Mouse (Mus musculus) C2C12 (cell line): ENCODE results near the gene Ppib. TPM values are rescaled to one million over a fixed set of nuclear protein-coding genes. Genes with fewer than 3 reads are reported as not detected.

Experiments used
- H3K27me3 ChIP-seq: one replicate; pipeline ENCODE4 v1.6.1; 2011; ENCODE audit not compliant: control insufficient read depth, insufficient read depth, insufficient read length
- H3K36me3 ChIP-seq: one replicate; pipeline ENCODE4 v1.6.1; 2011; ENCODE audit not compliant: control insufficient read depth, insufficient read depth
- H3K4me3 ChIP-seq: one replicate; pipeline ENCODE4 v1.5.1; 2011; ENCODE audit warnings: mild to moderate bottlenecking, control low read depth; ENCODE audit not compliant: poor library complexity, insufficient read depth, severe bottlenecking
- H3K79me2 ChIP-seq: one replicate; pipeline ENCODE4 v1.6.1; 2011; ENCODE audit not compliant: control insufficient read depth, insufficient read depth
- H3K79me3 ChIP-seq: one replicate; pipeline ENCODE4 v1.6.1; 2011; ENCODE audit warnings: low read depth, control low read depth
- H3ac ChIP-seq: one replicate; pipeline ENCODE3; 2011; ENCODE audit warnings: low read depth; ENCODE audit not compliant: control insufficient read depth, insufficient read length
- CEBPB ChIP-seq: IDR thresholded peaks from one replicate; pipeline ENCODE4 v1.6.1; 2011; ENCODE audit warnings: low read depth, mild to moderate bottlenecking, control low read depth, moderate library complexity
- CTCF ChIP-seq: IDR thresholded peaks from one replicate; pipeline ENCODE4 v1.5.1; 2011; ENCODE audit not compliant: control insufficient read depth, insufficient read depth, insufficient read length
- FOSL1 ChIP-seq: IDR thresholded peaks from one replicate; pipeline ENCODE4 v1.8.0; 2011; ENCODE audit warnings: mild to moderate bottlenecking, low read length; ENCODE audit not compliant: poor library complexity, insufficient read depth, severe bottlenecking
- MAX ChIP-seq: IDR thresholded peaks from one replicate; pipeline ENCODE4 v1.6.1; 2011; ENCODE audit warnings: mild to moderate bottlenecking, control low read depth
- MYOD1 ChIP-seq: IDR thresholded peaks from one replicate; pipeline ENCODE4 v1.6.1; 2011; ENCODE audit warnings: low read depth; ENCODE audit not compliant: control insufficient read depth, insufficient read length
- MYOG ChIP-seq: IDR thresholded peaks from one replicate; pipeline ENCODE4 v1.6.1; 2011; ENCODE audit not compliant: control insufficient read depth, insufficient read length; ENCODE audit errors: extremely low read depth
- USF1 ChIP-seq: IDR thresholded peaks from one replicate; pipeline ENCODE4 v1.6.1; 2011; ENCODE audit warnings: low read depth, mild to moderate bottlenecking, control low read depth, moderate library complexity
- polyA plus RNA-seq: library from polyadenylated mRNA; unstranded; fragments of >200 nt; fragmentation: generic; extraction: Trizol; gene quantifications from one replicate; pipeline ENCODE4 v1.2.1, GENCODE M21; 2012; ENCODE audit warnings: missing spikeins

Ppib gene
- polyA plus RNA-seq, 1 experiment: 781 TPM

DNA sequence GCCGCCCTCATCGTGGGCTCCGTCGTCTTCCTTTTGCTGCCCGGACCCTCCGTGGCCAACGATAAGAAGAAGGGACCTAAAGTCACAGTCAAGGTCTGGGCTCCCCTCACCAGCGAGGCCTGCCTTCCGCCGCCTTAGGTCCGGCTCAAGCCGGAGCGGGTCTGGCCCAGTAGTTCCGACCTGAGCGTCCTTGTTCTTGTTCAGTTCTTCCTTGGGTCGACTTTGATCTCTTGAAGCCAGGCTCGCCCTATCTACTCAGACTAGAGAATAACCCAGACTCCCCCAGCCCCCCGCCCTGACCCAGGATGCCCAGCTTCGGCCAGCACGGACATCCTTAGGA is 256 bp downstream of the Ppib start:
- H3K79me2 ChIP-seq: peaks cover 33% of the 10 kb centered on the region
- no peaks in the 10 kb centered on the region for H3K27me3 ChIP-seq
- peak overlapping the region; percentile 60 for H3K4me3 ChIP-seq
- H3ac ChIP-seq: peak overlapping the region; percentile 82
- peaks cover 27% of the 10 kb centered on the region for H3K36me3 ChIP-seq
- TF ChIP-seq FOSL1: no peak
- TF ChIP-seq MYOG: no peak
- TF ChIP-seq MAX: no peak
- no peak for TF ChIP-seq USF1
- no peak for TF ChIP-seq CEBPB
- no peak for TF ChIP-seq CTCF
- TF ChIP-seq MYOD1: no peak
- peaks cover 23% of the 10 kb centered on the region for H3K79me3 ChIP-seq

DNA sequence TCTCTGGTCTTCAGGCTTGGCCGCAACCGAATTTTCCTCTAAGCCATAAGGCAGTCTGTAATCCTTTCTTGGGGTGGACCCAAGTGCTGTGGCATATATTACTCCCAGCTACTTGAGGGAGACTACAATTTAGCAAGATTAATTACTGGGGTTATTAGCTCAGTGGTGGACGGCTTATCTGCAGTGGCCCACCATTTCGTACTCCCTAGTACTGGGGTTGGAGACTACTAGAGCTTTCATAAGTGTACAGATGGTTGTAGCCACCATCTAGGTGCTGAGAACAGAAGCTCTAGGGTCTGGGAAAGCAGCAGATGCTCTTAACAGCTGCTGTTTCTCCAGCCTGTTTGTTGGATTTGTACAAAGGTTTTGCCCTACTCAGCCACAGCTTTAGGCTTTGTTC is 964 bp downstream of the Ppib start:
- peak overlapping the region; percentile 13 for H3ac ChIP-seq
- peaks cover 23% of the 10 kb centered on the region for H3K79me3 ChIP-seq
- peaks cover 33% of the 10 kb centered on the region for H3K79me2 ChIP-seq
- H3K36me3 ChIP-seq: peaks cover 35% of the 10 kb centered on the region
- peak overlapping the region; percentile 60 for H3K4me3 ChIP-seq
- no peaks in the 10 kb centered on the region for H3K27me3 ChIP-seq
- TF ChIP-seq FOSL1: no peak
- TF ChIP-seq CEBPB: no peak

DNA sequence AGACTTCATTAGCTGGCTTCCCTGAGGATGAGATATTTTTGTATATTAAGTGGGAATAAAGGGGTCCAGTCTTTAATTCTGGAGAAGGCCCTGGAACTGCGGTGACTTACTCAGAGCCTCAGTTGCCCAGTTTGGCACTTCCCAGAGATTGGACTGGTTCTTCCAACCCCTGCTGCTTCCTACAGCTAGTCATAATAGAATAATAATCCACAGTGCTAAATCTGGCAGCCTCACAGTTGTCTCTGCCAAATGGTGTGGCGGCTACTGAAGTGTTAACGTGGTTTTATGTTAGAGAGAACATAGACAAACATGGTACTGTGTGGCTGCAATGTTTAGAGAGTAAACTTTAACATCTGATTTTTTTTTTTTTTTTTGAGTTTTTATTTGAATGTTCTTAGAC is 1.6 kb downstream of the Ppib start:
- H3K4me3 ChIP-seq: no peak overlapping the region
- peaks cover 41% of the 10 kb centered on the region for H3K36me3 ChIP-seq
- H3K79me3 ChIP-seq: peaks cover 23% of the 10 kb centered on the region
- H3ac ChIP-seq: no peak overlapping the region
- no peaks in the 10 kb centered on the region for H3K27me3 ChIP-seq
- TF ChIP-seq MAX (no peak), MYOD1 (no peak), MYOG (no peak), FOSL1 (no peak)
- H3K79me2 ChIP-seq: peaks cover 33% of the 10 kb centered on the region

DNA sequence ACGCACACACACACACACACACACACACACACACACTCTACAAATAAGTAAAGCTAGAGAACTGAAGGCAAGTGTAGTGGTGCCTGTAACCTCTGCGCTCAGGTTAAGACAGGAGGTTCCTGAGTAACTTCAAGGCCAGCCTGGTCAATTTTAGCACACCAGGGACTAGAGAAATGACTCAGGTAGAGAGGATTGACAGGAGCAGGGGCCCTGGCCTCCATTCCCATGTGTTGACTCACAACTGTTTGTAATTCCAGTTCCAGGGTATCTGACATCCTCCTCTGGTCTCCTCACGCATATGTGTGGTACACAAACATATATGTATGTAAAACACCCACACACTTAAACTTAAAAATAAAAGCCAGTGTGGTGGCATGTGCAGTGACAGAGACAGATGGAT is 3.4 kb downstream of the Ppib start:
- TF ChIP-seq MYOD1: no peak
- no peak for TF ChIP-seq MYOG
- no peak for TF ChIP-seq USF1
- H3K79me2 ChIP-seq: peaks cover 33% of the 10 kb centered on the region
- no peaks in the 10 kb centered on the region for H3K27me3 ChIP-seq
- peaks cover 46% of the 10 kb centered on the region for H3K36me3 ChIP-seq
- no peak overlapping the region for H3ac ChIP-seq
- H3K4me3 ChIP-seq: no peak overlapping the region
- H3K79me3 ChIP-seq: peaks cover 23% of the 10 kb centered on the region

DNA sequence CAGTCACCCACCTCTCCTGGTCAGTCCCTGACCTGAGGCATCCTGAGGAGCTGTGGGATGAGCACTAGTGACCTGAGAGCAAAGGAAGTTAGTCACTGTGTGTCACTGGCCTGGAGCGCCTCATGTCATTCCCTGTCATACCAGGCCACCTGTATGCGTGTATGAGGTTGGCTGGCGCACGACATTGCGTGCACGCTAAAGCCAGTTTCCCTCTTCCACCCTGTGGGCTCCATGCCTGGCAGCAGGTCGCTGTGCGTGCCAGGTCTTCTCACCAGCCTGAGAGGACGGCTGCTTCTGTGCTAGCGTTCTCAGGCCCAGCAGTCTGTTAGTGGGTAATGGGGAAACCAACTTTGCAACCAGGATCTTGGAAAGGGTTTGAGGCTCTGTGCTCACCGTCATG is 4.3 kb downstream of the Ppib start:
- no peak for TF ChIP-seq FOSL1
- Histone ChIP-seq H3K4me3 (no peak overlapping the region), H3K79me2 (peaks cover 33% of the 10 kb centered on the region), H3ac (no peak overlapping the region), H3K36me3 (peaks cover 46% of the 10 kb centered on the region), H3K79me3 (peaks cover 23% of the 10 kb centered on the region), H3K27me3 (no peaks in the 10 kb centered on the region)

DNA sequence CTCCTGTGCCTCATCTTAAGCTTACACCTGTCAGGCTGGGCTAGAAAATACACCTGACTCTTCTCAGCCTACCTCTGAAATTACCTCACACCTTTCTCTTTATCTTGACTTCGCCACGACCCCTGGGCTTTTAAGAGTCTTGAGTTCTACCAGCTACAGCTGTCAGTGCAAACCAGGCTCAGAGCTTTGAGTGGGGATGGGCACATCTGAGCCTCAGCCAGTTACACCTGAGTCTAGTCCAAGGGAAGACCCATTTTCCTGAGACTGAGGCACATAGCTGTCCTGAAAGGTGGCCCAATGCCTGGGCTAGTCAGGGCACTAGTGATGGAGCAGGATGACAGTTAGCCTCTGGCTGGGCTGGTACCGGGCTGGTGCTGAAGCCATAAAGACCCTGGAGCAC is 6.8 kb downstream of the Ppib start:
- Histone ChIP-seq H3K79me2 (peaks cover 17% of the 10 kb centered on the region), H3K27me3 (no peaks in the 10 kb centered on the region), H3K79me3 (peaks cover 8% of the 10 kb centered on the region), H3ac (no peak overlapping the region), H3K4me3 (no peak overlapping the region), H3K36me3 (peaks cover 46% of the 10 kb centered on the region)
- no peak for TF ChIP-seq MYOG
- TF ChIP-seq MAX: no peak
- TF ChIP-seq CTCF: no peak
- no peak for TF ChIP-seq USF1
- TF ChIP-seq CEBPB: no peak
- no peak for TF ChIP-seq MYOD1
- no peak for TF ChIP-seq FOSL1
